Mouse (Mus musculus): ENCODE data around the gene Nlrp6. TPM values are rescaled to one million over a fixed set of nuclear protein-coding genes. Genes with fewer than 3 reads are reported as not detected.

Gene Nlrp6
- polyA plus RNA-seq, 1 experiment from 2014 or later: 0.26 TPM

DNA sequence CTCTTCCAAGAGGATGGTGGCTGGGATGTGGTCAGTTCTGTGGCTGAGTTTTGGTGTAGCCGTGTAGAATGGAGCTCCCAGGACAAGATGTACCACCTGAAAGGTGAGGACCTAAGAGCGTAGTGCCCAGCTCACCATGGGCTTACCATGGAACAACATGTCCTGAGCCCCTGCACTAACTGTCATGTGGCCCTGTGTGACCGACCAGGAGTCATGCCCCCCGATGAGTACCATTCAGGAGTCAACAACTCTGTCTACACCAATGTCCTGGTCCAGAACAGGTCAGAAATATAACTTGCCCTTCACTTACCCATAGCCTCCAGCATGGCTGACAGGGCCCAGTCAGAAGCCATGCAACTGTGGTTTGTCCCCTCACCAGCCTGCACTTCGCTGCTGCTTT is 24.5 kb downstream of the Nlrp6 start:
- Histone ChIP-seq H3K36me3 (peaks cover 56% of the 10 kb centered on the region), H3K4me3 (no peak overlapping the region), H3K27me3 (ENCODE audit: low read depth, poor library complexity, severe bottlenecking) (no peaks in the 10 kb centered on the region), H3K4me1 (peaks cover 42% of the 10 kb centered on the region), H3K27ac (no peak overlapping the region), H3K9me3 (replicated peaks) (no peaks in the 10 kb centered on the region)
- DNase-seq (ENCODE audit: low spot score): no peak
- WGBS: 96% methylated on average over 5 of the region's 5 CpGs

- no peak overlapping the region for H3K4me3 ChIP-seq
- no peaks in the 10 kb centered on the region for H3K9me3 ChIP-seq (replicated peaks)
- no peak overlapping the region for H3K27ac ChIP-seq
- H3K4me1 ChIP-seq: peaks cover 42% of the 10 kb centered on the region
- no peak for DNase-seq (ENCODE audit: low spot score)
- H3K27me3 ChIP-seq (ENCODE audit: low read depth, poor library complexity, severe bottlenecking): no peaks in the 10 kb centered on the region
- 88% methylated on average over 10 of the region's 10 CpGs for WGBS
- peaks cover 61% of the 10 kb centered on the region for H3K36me3 ChIP-seq
Observed at GRCm38 (mm10) chr7:140946311-140946710, 25.6 kb downstream of the Nlrp6 start.

DNA sequence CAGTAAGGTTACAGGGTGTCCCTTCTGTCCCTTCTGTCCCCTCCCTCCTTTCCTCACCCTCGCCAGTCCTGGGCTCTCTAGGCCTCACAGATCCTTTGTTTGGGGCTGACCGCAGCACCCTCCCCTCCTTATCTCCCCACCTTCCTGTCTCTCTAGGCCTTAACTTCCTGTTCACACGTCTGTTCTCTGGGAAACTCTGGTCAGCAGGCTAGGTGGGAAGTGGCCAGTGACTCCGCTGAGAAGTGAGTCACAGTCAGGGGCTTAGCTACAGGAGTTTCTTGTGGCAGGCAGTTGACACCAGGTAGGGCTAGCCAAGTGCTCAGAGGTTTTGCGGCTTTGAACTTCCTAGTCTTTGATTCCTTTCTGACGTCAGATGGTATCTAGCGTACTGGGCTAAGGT is 26.3 kb downstream of the Nlrp6 start:
- Histone ChIP-seq H3K36me3 (peaks cover 61% of the 10 kb centered on the region), H3K4me3 (no peak overlapping the region), H3K27ac (peak overlapping the region; percentile 22; the same call in 1 of the 2 replicates), H3K9me3 (replicated peaks) (no peaks in the 10 kb centered on the region), H3K27me3 (ENCODE audit: low read depth, poor library complexity, severe bottlenecking) (no peaks in the 10 kb centered on the region), H3K4me1 (peaks cover 44% of the 10 kb centered on the region)
- WGBS: 61% methylated on average over 7 of the region's 7 CpGs
- DNase-seq (ENCODE audit: low spot score): no peak

- Histone ChIP-seq H3K9me3 (replicated peaks) (no peaks in the 10 kb centered on the region), H3K4me1 (peaks cover 45% of the 10 kb centered on the region), H3K27ac (no peak overlapping the region), H3K4me3 (no peak overlapping the region), H3K27me3 (ENCODE audit: low read depth, poor library complexity, severe bottlenecking) (no peaks in the 10 kb centered on the region), H3K36me3 (peaks cover 72% of the 10 kb centered on the region)
- no peak for DNase-seq (ENCODE audit: low spot score)
- 87% methylated on average over 8 of the region's 8 CpGs for WGBS
Observed at GRCm38 (mm10) chr7:140948161-140948560, 27.5 kb downstream of the Nlrp6 start.

GRCm38 (mm10) chr7:140949255-140949654 is 28.6 kb downstream of the Nlrp6 start:
- H3K4me1 ChIP-seq: peaks cover 52% of the 10 kb centered on the region
- H3K9me3 ChIP-seq (replicated peaks): no peaks in the 10 kb centered on the region
- H3K27ac ChIP-seq: no peak overlapping the region
- no peaks in the 10 kb centered on the region for H3K27me3 ChIP-seq (ENCODE audit: low read depth, poor library complexity, severe bottlenecking)
- no peak for DNase-seq (ENCODE audit: low spot score)
- H3K36me3 ChIP-seq: peaks cover 77% of the 10 kb centered on the region
- H3K4me3 ChIP-seq: no peak overlapping the region
- WGBS: 91% methylated on average over 6 of the region's 6 CpGs

GRCm38 (mm10) chr7:140949824-140950530 is 29.3 kb downstream of the Nlrp6 start, which contains the start of gene Ifitm5:
Gene Ifitm5 (minus strand): TSS chr7:140950291.
- peaks cover 74% of the 10 kb centered on the region for H3K36me3 ChIP-seq
- no peaks in the 10 kb centered on the region for H3K27me3 ChIP-seq (ENCODE audit: low read depth, poor library complexity, severe bottlenecking)
- DNase-seq (ENCODE audit: low spot score): no peak
- H3K27ac ChIP-seq: peak within 1 kb of the TSS; percentile 67
- 0 out of 2 replicates have a peak within 1 kb of the TSS, but pooled peaks have one; percentile 0 for H3K4me3 ChIP-seq
- H3K9me3 ChIP-seq (replicated peaks): no peaks in the 10 kb centered on the region
- peaks cover 58% of the 10 kb centered on the region for H3K4me1 ChIP-seq
- WGBS: 73% methylated on average over 16 of the region's 16 CpGs

DNA sequence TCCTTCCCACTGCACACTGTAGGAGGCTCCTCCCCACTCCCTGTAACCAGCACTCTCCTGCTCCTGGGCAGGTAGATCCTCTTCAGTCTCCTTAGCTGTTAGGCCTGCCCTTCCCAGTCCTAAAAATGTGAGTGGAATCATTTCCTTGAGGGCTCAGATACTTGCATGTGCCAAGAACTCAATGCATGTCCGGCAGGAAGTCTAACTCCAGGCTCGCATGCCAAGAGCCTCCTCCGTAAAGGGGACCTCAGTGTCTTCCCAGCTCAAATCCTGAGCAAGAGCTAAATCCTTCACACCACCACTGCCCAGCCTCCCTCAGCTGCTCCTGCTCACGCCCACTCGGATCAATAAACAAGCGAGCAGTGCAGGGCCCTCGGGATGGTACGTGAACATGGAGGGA is 30.3 kb downstream of the Nlrp6 start:
- no peaks in the 10 kb centered on the region for H3K27me3 ChIP-seq (ENCODE audit: low read depth, poor library complexity, severe bottlenecking)
- no peaks in the 10 kb centered on the region for H3K9me3 ChIP-seq (replicated peaks)
- peak overlapping the region; percentile 67 for H3K27ac ChIP-seq
- H3K4me3 ChIP-seq: 0 out of 2 replicates have a peak overlapping the region, but pooled peaks have one; percentile 0
- H3K36me3 ChIP-seq: peaks cover 63% of the 10 kb centered on the region
- 30% methylated on average over 8 of the region's 8 CpGs for WGBS
- peaks cover 64% of the 10 kb centered on the region for H3K4me1 ChIP-seq
- no peak for DNase-seq (ENCODE audit: low spot score)

GRCm38 (mm10) chr7:140951765-140952164 is 31.1 kb downstream of the Nlrp6 start:
- Histone ChIP-seq H3K9me3 (replicated peaks) (no peaks in the 10 kb centered on the region), H3K4me1 (peaks cover 70% of the 10 kb centered on the region), H3K36me3 (peaks cover 56% of the 10 kb centered on the region), H3K4me3 (no peak overlapping the region), H3K27me3 (ENCODE audit: low read depth, poor library complexity, severe bottlenecking) (no peaks in the 10 kb centered on the region), H3K27ac (0 out of 2 replicates have a peak overlapping the region, but pooled peaks have one; percentile 67)
- WGBS: 72% methylated on average over 6 of the region's 6 CpGs
- no peak for DNase-seq (ENCODE audit: low spot score)

DNA sequence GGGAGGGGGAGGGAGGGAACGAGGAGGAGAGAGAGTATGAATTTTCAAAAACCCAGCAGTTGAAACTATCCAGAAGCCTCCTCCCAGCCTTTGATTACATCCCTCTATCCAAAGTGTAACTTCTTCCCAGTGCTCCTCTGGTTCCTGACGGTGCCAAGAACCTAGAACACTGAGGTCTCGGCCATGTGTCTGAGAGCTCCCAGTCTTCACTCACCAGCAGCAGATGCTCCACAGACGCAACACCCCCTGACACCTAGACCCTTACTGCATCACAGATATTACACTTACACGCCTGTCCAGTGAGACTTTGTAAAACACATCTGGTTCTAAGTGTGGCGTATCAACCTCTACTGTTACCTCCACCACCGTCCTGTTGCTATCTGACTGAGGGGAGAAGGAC is 31.7 kb downstream of the Nlrp6 start:
- Histone ChIP-seq H3K4me3 (no peak overlapping the region), H3K4me1 (peaks cover 72% of the 10 kb centered on the region), H3K36me3 (peaks cover 49% of the 10 kb centered on the region), H3K27ac (no peak overlapping the region), H3K27me3 (ENCODE audit: low read depth, poor library complexity, severe bottlenecking) (no peaks in the 10 kb centered on the region), H3K9me3 (replicated peaks) (no peaks in the 10 kb centered on the region)
- no peak for DNase-seq (ENCODE audit: low spot score)
- 81% methylated on average over 7 of the region's 7 CpGs for WGBS

- 87% methylated on average over 11 of the region's 11 CpGs for WGBS
- no peak for DNase-seq (ENCODE audit: low spot score)
- Histone ChIP-seq H3K4me1 (peaks cover 72% of the 10 kb centered on the region), H3K27ac (no peak overlapping the region), H3K4me3 (no peak overlapping the region), H3K36me3 (peaks cover 42% of the 10 kb centered on the region), H3K27me3 (ENCODE audit: low read depth, poor library complexity, severe bottlenecking) (no peaks in the 10 kb centered on the region), H3K9me3 (replicated peaks) (no peaks in the 10 kb centered on the region)
Observed at GRCm38 (mm10) chr7:140953133-140953532, 32.4 kb downstream of the Nlrp6 start.

GRCm38 (mm10) chr7:140953800-140954732 is 33.4 kb downstream of the Nlrp6 start:
- 66% methylated on average over 15 of the region's 15 CpGs for WGBS
- H3K27me3 ChIP-seq (ENCODE audit: low read depth, poor library complexity, severe bottlenecking): no peaks in the 10 kb centered on the region
- peaks cover 76% of the 10 kb centered on the region for H3K4me1 ChIP-seq
- peak overlapping the region; percentile 91; the same call in 1 of the 2 replicates for H3K27ac ChIP-seq
- H3K4me3 ChIP-seq: peak overlapping the region; percentile 69
- DNase-seq (ENCODE audit: low spot score): no peak
- no peaks in the 10 kb centered on the region for H3K9me3 ChIP-seq (replicated peaks)
- H3K36me3 ChIP-seq: peaks cover 33% of the 10 kb centered on the region

- Histone ChIP-seq H3K4me3 (peak overlapping the region; percentile 69), H3K9me3 (replicated peaks) (no peaks in the 10 kb centered on the region), H3K27ac (peak overlapping the region; percentile 91), H3K27me3 (ENCODE audit: low read depth, poor library complexity, severe bottlenecking) (no peaks in the 10 kb centered on the region), H3K36me3 (peaks cover 27% of the 10 kb centered on the region), H3K4me1 (peaks cover 80% of the 10 kb centered on the region)
- 7% methylated on average over 9 of the region's 9 CpGs for WGBS
- peak; percentile 61 for DNase-seq (ENCODE audit: low spot score)
Observed at GRCm38 (mm10) chr7:140954733-140955071, 34.0 kb downstream of the Nlrp6 start.

GRCm38 (mm10) chr7:140955342-140955741 is 34.6 kb downstream of the Nlrp6 start:
- peak overlapping the region; percentile 69 for H3K4me3 ChIP-seq
- peak overlapping the region; percentile 91 for H3K27ac ChIP-seq
- peaks cover 77% of the 10 kb centered on the region for H3K4me1 ChIP-seq
- H3K27me3 ChIP-seq (ENCODE audit: low read depth, poor library complexity, severe bottlenecking): no peaks in the 10 kb centered on the region
- H3K36me3 ChIP-seq: peaks cover 20% of the 10 kb centered on the region
- H3K9me3 ChIP-seq (replicated peaks): no peaks in the 10 kb centered on the region
- DNase-seq (ENCODE audit: low spot score): peak; percentile 54
- WGBS: 1% methylated on average over 17 of the region's 17 CpGs

Measured in limb, embryonic 10.5 days (tissue).